Mouse (Mus musculus): ENCODE data around the gene Bmyc. TPM values are rescaled to one million over a fixed set of nuclear protein-coding genes. Genes with fewer than 3 reads are reported as not detected.
"Not testable (repeated sequence)": the region's sequence is repeated elsewhere in the genome, so short reads cannot be mapped to it uniquely, and the experiment has no call there.

Bmyc gene
- polyA plus RNA-seq, 1 experiment from 2014 or later, result 83.2 TPM

GRCm38 (mm10) chr2:25679559-25679958, 27.0 kb upstream of the Bmyc start:
- no peak overlapping the region for H3K4me2 ChIP-seq (replicated peaks; ENCODE audit: low read depth, low read length)
- H3K27me3 ChIP-seq (ENCODE audit: control insufficient read depth, insufficient read depth, low read length), result no peaks in the 10 kb centered on the region
- no peaks in the 10 kb centered on the region for H3K36me3 ChIP-seq (ENCODE audit: control insufficient read depth, insufficient read depth, low read length)
- H3K4me1 ChIP-seq (ENCODE audit: control insufficient read depth, insufficient read depth, low read length), result no peaks in the 10 kb centered on the region
- no peak overlapping the region for H3K9ac ChIP-seq (ENCODE audit: low read depth, low read length)
- no peak for ATAC-seq (ENCODE audit: low FRiP score, low TSS enrichment)
- no peak overlapping the region for H3K4me3 ChIP-seq (ENCODE audit: low read length)
- 86% methylated on average over 6 of the region's 6 CpGs for WGBS
- H3K27ac ChIP-seq (ENCODE audit: low read depth, low read length), result no peak overlapping the region
- no peaks in the 10 kb centered on the region for H3K9me3 ChIP-seq (ENCODE audit: control insufficient read depth, low read length)

- Histone ChIP-seq H3K27ac (ENCODE audit: low read depth, low read length) (no peak within 1 kb of the TSS), H3K4me1 (ENCODE audit: control insufficient read depth, insufficient read depth, low read length) (no peaks in the 10 kb centered on the region), H3K27me3 (ENCODE audit: control insufficient read depth, insufficient read depth, low read length) (no peaks in the 10 kb centered on the region), H3K9me3 (ENCODE audit: control insufficient read depth, low read length) (no peaks in the 10 kb centered on the region), H3K36me3 (ENCODE audit: control insufficient read depth, insufficient read depth, low read length) (no peaks in the 10 kb centered on the region), H3K9ac (ENCODE audit: low read depth, low read length) (no peak within 1 kb of the TSS), H3K4me2 (replicated peaks; ENCODE audit: low read depth, low read length) (no peak within 1 kb of the TSS), H3K4me3 (ENCODE audit: low read length) (no peak within 1 kb of the TSS)
- 77% methylated on average over 2 of the region's 2 CpGs for WGBS
- ATAC-seq (ENCODE audit: low FRiP score, low TSS enrichment), result no peak
Measured at GRCm38 (mm10) chr2:25682426-25682825, 24.1 kb upstream of the Bmyc start, which contains the start of gene Lcn10. TSS of gene Lcn10 (plus strand) at chr2:25682726.

DNA sequence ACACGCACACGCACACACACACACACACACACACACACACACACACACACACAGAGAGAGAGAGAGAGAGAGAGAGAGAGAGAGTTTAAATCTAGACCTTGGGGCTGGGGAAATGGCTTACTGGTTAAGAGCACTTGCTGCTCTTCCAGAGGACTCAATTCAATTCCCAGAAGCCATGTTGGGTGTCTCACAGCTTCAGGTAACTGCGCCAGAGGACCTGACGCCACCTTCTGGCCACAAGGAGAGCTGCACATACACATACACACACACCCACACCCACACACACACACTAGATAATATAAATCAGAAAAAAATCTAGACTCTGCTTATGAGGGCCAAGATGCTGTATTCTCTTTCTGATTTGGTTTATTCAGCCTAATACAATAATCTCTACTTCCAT, 19.6 kb upstream of the Bmyc start:
- Histone ChIP-seq H3K9ac (ENCODE audit: low read depth, low read length) (no peak overlapping the region), H3K36me3 (ENCODE audit: control insufficient read depth, insufficient read depth, low read length) (no peaks in the 10 kb centered on the region), H3K27me3 (ENCODE audit: control insufficient read depth, insufficient read depth, low read length) (no peaks in the 10 kb centered on the region), H3K4me1 (ENCODE audit: control insufficient read depth, insufficient read depth, low read length) (no peaks in the 10 kb centered on the region), H3K27ac (ENCODE audit: low read depth, low read length) (no peak overlapping the region), H3K9me3 (ENCODE audit: control insufficient read depth, low read length) (no peaks in the 10 kb centered on the region), H3K4me3 (ENCODE audit: low read length) (no peak overlapping the region), H3K4me2 (replicated peaks; ENCODE audit: low read depth, low read length) (no peak overlapping the region)
- WGBS, result 69% methylated on average over 4 of the region's 4 CpGs
- ATAC-seq (ENCODE audit: low FRiP score, low TSS enrichment), result no peak

GRCm38 (mm10) chr2:25694605-25695004, 11.9 kb upstream of the Bmyc start:
- Histone ChIP-seq H3K4me2 (replicated peaks; ENCODE audit: low read depth, low read length) (no peak overlapping the region), H3K36me3 (ENCODE audit: control insufficient read depth, insufficient read depth, low read length) (no peaks in the 10 kb centered on the region), H3K9me3 (ENCODE audit: control insufficient read depth, low read length) (no peaks in the 10 kb centered on the region), H3K9ac (ENCODE audit: low read depth, low read length) (no peak overlapping the region), H3K4me3 (ENCODE audit: low read length) (no peak overlapping the region), H3K27me3 (ENCODE audit: control insufficient read depth, insufficient read depth, low read length) (no peaks in the 10 kb centered on the region), H3K27ac (ENCODE audit: low read depth, low read length) (no peak overlapping the region), H3K4me1 (ENCODE audit: control insufficient read depth, insufficient read depth, low read length) (no peaks in the 10 kb centered on the region)
- ATAC-seq (ENCODE audit: low FRiP score, low TSS enrichment), result no peak

GRCm38 (mm10) chr2:25696951-25697350, 9.6 kb upstream of the Bmyc start:
- no peak overlapping the region for H3K27ac ChIP-seq (ENCODE audit: low read depth, low read length)
- no peak overlapping the region for H3K9ac ChIP-seq (ENCODE audit: low read depth, low read length)
- H3K36me3 ChIP-seq (ENCODE audit: control insufficient read depth, insufficient read depth, low read length), result no peaks in the 10 kb centered on the region
- no peak overlapping the region for H3K4me3 ChIP-seq (ENCODE audit: low read length)
- no peak overlapping the region for H3K4me2 ChIP-seq (replicated peaks; ENCODE audit: low read depth, low read length)
- no peak for ATAC-seq (ENCODE audit: low FRiP score, low TSS enrichment)
- H3K27me3 ChIP-seq (ENCODE audit: control insufficient read depth, insufficient read depth, low read length), result no peaks in the 10 kb centered on the region
- WGBS, result 25% methylated on average over 4 of the region's 4 CpGs
- H3K4me1 ChIP-seq (ENCODE audit: control insufficient read depth, insufficient read depth, low read length), result no peaks in the 10 kb centered on the region
- H3K9me3 ChIP-seq (ENCODE audit: control insufficient read depth, low read length), result no peaks in the 10 kb centered on the region

GRCm38 (mm10) chr2:25698696-25699095, 7.8 kb upstream of the Bmyc start:
- Histone ChIP-seq H3K36me3 (ENCODE audit: control insufficient read depth, insufficient read depth, low read length) (no peaks in the 10 kb centered on the region), H3K9me3 (ENCODE audit: control insufficient read depth, low read length) (no peaks in the 10 kb centered on the region), H3K9ac (ENCODE audit: low read depth, low read length) (no peak overlapping the region), H3K4me3 (ENCODE audit: low read length) (no peak overlapping the region), H3K4me1 (ENCODE audit: control insufficient read depth, insufficient read depth, low read length) (no peaks in the 10 kb centered on the region), H3K27ac (ENCODE audit: low read depth, low read length) (no peak overlapping the region), H3K4me2 (replicated peaks; ENCODE audit: low read depth, low read length) (no peak overlapping the region), H3K27me3 (ENCODE audit: control insufficient read depth, insufficient read depth, low read length) (no peaks in the 10 kb centered on the region)
- WGBS, result 68% methylated on average over 2 of the region's 2 CpGs
- no peak for ATAC-seq (ENCODE audit: low FRiP score, low TSS enrichment)

DNA sequence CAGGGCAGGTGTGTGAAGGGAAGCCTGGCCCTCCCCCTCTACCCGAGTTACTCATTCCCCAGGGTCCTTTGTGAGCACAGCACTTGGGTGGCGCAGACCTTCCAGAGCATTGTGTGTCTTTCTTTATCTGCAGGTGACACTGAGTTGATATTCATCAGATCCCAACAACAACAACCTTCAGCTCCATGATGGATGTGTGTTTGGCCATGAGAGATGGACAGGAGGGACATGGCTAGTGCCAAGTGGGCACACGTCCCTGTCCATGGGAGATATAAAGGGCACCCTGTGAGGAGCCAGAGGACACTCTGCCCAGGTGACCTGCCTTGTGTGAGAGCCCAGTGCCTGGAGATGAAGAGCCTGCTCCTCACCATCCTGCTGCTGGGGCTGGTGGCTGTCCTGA, 6.8 kb upstream of the Bmyc start, which contains the start of gene Obp2a:
Obp2a (plus strand) TSS at position 301 of the 400 bp plus-strand sequence.
- 85% methylated on average over 3 of the region's 3 CpGs for WGBS
- H3K4me3 ChIP-seq (ENCODE audit: low read length); H3K4me2 ChIP-seq (replicated peaks; ENCODE audit: low read depth, low read length); H3K27ac ChIP-seq (ENCODE audit: low read depth, low read length); ATAC-seq (ENCODE audit: low FRiP score, low TSS enrichment); H3K27me3 ChIP-seq (ENCODE audit: control insufficient read depth, insufficient read depth, low read length); H3K9ac ChIP-seq (ENCODE audit: low read depth, low read length); H3K9me3 ChIP-seq (ENCODE audit: control insufficient read depth, low read length); H3K36me3 ChIP-seq (ENCODE audit: control insufficient read depth, insufficient read depth, low read length); H3K4me1 ChIP-seq (ENCODE audit: control insufficient read depth, insufficient read depth, low read length): not testable (repeated sequence)

- H3K36me3 ChIP-seq (ENCODE audit: control insufficient read depth, insufficient read depth, low read length), result no peaks in the 10 kb centered on the region
- ATAC-seq (ENCODE audit: low FRiP score, low TSS enrichment), result no peak
- no peaks in the 10 kb centered on the region for H3K9me3 ChIP-seq (ENCODE audit: control insufficient read depth, low read length)
- no peak overlapping the region for H3K27ac ChIP-seq (ENCODE audit: low read depth, low read length)
- H3K4me1 ChIP-seq (ENCODE audit: control insufficient read depth, insufficient read depth, low read length), result no peaks in the 10 kb centered on the region
- H3K9ac ChIP-seq (ENCODE audit: low read depth, low read length), result no peak overlapping the region
- no peak overlapping the region for H3K4me3 ChIP-seq (ENCODE audit: low read length)
- H3K4me2 ChIP-seq (replicated peaks; ENCODE audit: low read depth, low read length), result no peak overlapping the region
- H3K27me3 ChIP-seq (ENCODE audit: control insufficient read depth, insufficient read depth, low read length), result no peaks in the 10 kb centered on the region
- WGBS, result 84% methylated on average over 5 of the region's 5 CpGs
Measured at GRCm38 (mm10) chr2:25701001-25701400, 5.5 kb upstream of the Bmyc start.

- Histone ChIP-seq H3K4me3 (ENCODE audit: low read length) (no peak overlapping the region), H3K4me2 (replicated peaks; ENCODE audit: low read depth, low read length) (no peak overlapping the region), H3K27me3 (ENCODE audit: control insufficient read depth, insufficient read depth, low read length) (no peaks in the 10 kb centered on the region), H3K36me3 (ENCODE audit: control insufficient read depth, insufficient read depth, low read length) (no peaks in the 10 kb centered on the region; the same call in 1 of the 2 replicates), H3K27ac (ENCODE audit: low read depth, low read length) (no peak overlapping the region), H3K4me1 (ENCODE audit: control insufficient read depth, insufficient read depth, low read length) (peaks cover 8% of the 10 kb centered on the region; the same call in 1 of the 2 replicates), H3K9ac (ENCODE audit: low read depth, low read length) (no peak overlapping the region), H3K9me3 (ENCODE audit: control insufficient read depth, low read length) (no peaks in the 10 kb centered on the region)
- WGBS, result 78% methylated on average over 4 of the region's 4 CpGs
- ATAC-seq (ENCODE audit: low FRiP score, low TSS enrichment), result no peak
Measured at GRCm38 (mm10) chr2:25703706-25704105, 2.8 kb upstream of the Bmyc start.

Data from kidney, embryonic 14.5 days (tissue).